Mouse (Mus musculus) hindbrain, embryonic 13.5 days (tissue): ENCODE measurements around the gene Stx19. TPM values are rescaled to one million over a fixed set of nuclear protein-coding genes. Genes with fewer than 3 reads are reported as not detected.

Experiments used
- ATAC-seq: fragments of 200-750 bp; cut with Nextera tagmentation; 2 replicates; pipeline ENCODE4 v1.8.0; 2017; ENCODE audit warnings: moderate TSS enrichment; ENCODE audit not compliant: low FRiP score
- H3K27ac ChIP-seq: fragments of 300-500 bp; sonication (generic); 2 replicates; pipeline ENCODE4 v1.5.1; 2015; ENCODE audit warnings: inconsistent platforms, mild to moderate bottlenecking, moderate library complexity
- H3K27me3 ChIP-seq: fragments of 300-500 bp; sonication (generic); 2 replicates; pipeline ENCODE4 v1.6.1; 2015; ENCODE audit warnings: mild to moderate bottlenecking, inconsistent platforms
- H3K36me3 ChIP-seq: fragments of 300-500 bp; sonication (generic); 2 replicates; pipeline ENCODE4 v1.6.1; 2015; ENCODE audit warnings: mild to moderate bottlenecking, inconsistent platforms
- H3K4me1 ChIP-seq: fragments of 300-500 bp; sonication (generic); replicated peaks from 2 replicates; pipeline ENCODE4 v1.6.1; 2015; ENCODE audit warnings: inconsistent platforms
- H3K4me2 ChIP-seq: fragments of 300-500 bp; sonication (generic); 2 replicates; pipeline ENCODE4 v1.6.1; 2015; ENCODE audit warnings: inconsistent platforms, mild to moderate bottlenecking, moderate library complexity
- H3K4me3 ChIP-seq: fragments of 300-500 bp; sonication (generic); 2 replicates; pipeline ENCODE4 v1.5.1; 2015; ENCODE audit warnings: mild to moderate bottlenecking, inconsistent platforms
- H3K9ac ChIP-seq: fragments of 300-500 bp; sonication (generic); 2 replicates; pipeline ENCODE4 v1.6.1; 2015; ENCODE audit warnings: mild to moderate bottlenecking, inconsistent platforms
- H3K9me3 ChIP-seq: fragments of 300-500 bp; sonication (generic); 2 replicates; pipeline ENCODE4 v1.6.1; 2016; ENCODE audit warnings: inconsistent platforms
- WGBS: fragments of 180-500 bp; shearing (Covaris S2); methylation state at CpG from one replicate; pipeline ENCODE4 v1.1.7; 2015; 5-methylcytosine and 5-hydroxymethylcytosine counted together
- microRNA-seq: library from miRNA; unstranded; fragments of <30 nt; microRNA quantifications from one replicate; pipeline ENCODE4, GENCODE M21; 2016
- polyA plus RNA-seq: library from polyadenylated mRNA; unstranded; fragments of >200 nt; fragmentation: Nextera tagmentation; extraction: Ambion mirVana; gene quantifications from 2 replicates; pipeline ENCODE4 v1.2.1, GENCODE M21; 2015

Gene Stx19
- polyA plus RNA-seq, 1 experiment from 2014 or later = 0.82 TPM

- H3K9ac ChIP-seq = peak within 1 kb of the TSS; percentile 82
- no peaks in the 10 kb centered on the region for H3K36me3 ChIP-seq
- H3K4me3 ChIP-seq = peak within 1 kb of the TSS; percentile 56
- 0 out of 2 replicates have a peak, but pooled peaks cover 8% of the 10 kb centered on the region for H3K4me1 ChIP-seq
- ATAC-seq = peak; percentile 91
- 4% methylated on average over 39 of the region's 42 CpGs for WGBS
- H3K9me3 ChIP-seq = no peaks in the 10 kb centered on the region
- H3K27me3 ChIP-seq = 0 out of 2 replicates have a peak, but pooled peaks cover 3% of the 10 kb centered on the region
- 0 out of 2 replicates have a peak within 1 kb of the TSS, but pooled peaks have one; percentile 4 for H3K27ac ChIP-seq
- peak within 1 kb of the TSS; percentile 88 for H3K4me2 ChIP-seq
Measured at GRCm38 (mm10) chr16:62854191-62855068, 40.0 kb downstream of the Stx19 start, which contains the start of gene Pros1. Pros1 (plus strand) TSS chr16:62854307.

DNA sequence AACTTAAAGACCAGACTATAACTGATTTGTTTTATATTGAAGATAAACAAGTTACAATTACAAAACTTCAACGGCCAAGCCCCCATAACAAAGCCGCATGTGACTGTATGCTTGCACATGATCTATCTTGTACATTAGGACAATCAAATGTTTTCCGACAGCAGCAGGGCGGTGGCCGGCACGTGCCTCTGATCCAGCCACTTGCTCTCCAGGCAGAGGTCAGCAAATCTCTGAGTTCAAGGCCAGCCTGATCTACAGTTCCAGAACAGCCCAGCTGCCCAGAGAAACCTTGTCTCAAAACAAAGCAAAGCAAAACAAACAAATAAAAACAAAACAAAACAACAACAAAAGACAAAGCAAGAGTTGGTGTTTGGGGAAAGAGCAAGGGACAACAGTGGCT lies 40.9 kb downstream of the Stx19 start:
- H3K9ac ChIP-seq = no peak overlapping the region
- no peak for ATAC-seq
- 0 out of 2 replicates have a peak, but pooled peaks cover 3% of the 10 kb centered on the region for H3K27me3 ChIP-seq
- H3K4me2 ChIP-seq = no peak overlapping the region
- 0 out of 2 replicates have a peak, but pooled peaks cover 8% of the 10 kb centered on the region for H3K4me1 ChIP-seq
- H3K27ac ChIP-seq = no peak overlapping the region
- no peaks in the 10 kb centered on the region for H3K9me3 ChIP-seq
- no peaks in the 10 kb centered on the region for H3K36me3 ChIP-seq
- whole genome bisulfite sequencing = 71% methylated on average over 6 of the region's 6 CpGs
- H3K4me3 ChIP-seq = no peak overlapping the region

DNA sequence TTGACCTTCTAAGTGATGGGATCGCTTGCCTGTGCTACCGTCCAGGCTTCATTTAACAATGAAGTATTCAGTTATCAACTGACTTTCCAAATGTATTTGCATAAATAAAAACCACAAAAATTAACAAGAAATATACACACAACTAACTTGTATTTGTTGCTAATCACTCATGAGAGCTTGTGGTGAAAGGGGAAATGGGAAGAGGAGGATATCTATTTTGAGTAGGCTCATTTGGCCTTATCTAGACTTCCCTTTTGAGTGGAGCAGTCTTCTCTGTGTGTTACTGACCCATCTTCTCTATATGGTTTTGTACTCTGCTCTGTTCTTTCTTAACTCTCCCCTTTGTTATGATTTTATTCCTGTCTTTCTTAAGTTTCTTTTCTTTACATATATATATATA lies 41.8 kb downstream of the Stx19 start:
- no peak overlapping the region for H3K27ac ChIP-seq
- H3K36me3 ChIP-seq = no peaks in the 10 kb centered on the region
- 0 out of 2 replicates have a peak, but pooled peaks cover 8% of the 10 kb centered on the region for H3K4me1 ChIP-seq
- WGBS = 90% methylated on average over 2 of the region's 2 CpGs
- no peaks in the 10 kb centered on the region for H3K9me3 ChIP-seq
- no peak for ATAC-seq
- no peak overlapping the region for H3K4me2 ChIP-seq
- H3K9ac ChIP-seq = no peak overlapping the region
- H3K27me3 ChIP-seq = 0 out of 2 replicates have a peak, but pooled peaks cover 3% of the 10 kb centered on the region
- H3K4me3 ChIP-seq = no peak overlapping the region

DNA sequence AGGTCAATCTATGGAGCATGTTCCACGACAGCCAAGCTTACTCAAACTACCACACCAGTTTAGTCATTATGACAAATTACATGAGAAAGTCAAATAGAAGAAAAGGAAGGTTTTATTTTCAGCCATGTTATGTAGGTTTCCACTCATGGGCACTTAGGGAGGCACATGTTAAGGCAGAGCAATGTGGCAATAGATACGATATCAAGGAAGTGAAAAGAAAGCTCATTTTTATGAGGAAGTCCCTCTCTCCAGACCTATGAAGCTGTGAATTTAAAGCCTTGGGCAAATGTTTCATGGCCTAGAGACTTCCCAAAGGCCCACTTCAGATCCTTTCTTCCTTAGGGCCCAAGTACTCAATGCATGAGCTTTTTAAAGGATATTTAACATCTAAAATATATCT lies 43.0 kb downstream of the Stx19 start:
- H3K4me2 ChIP-seq = no peak overlapping the region
- H3K27me3 ChIP-seq = 0 out of 2 replicates have a peak, but pooled peaks cover 3% of the 10 kb centered on the region
- no peak overlapping the region for H3K4me3 ChIP-seq
- ATAC-seq = no peak
- no peaks in the 10 kb centered on the region for H3K9me3 ChIP-seq
- WGBS = 96% methylated on average over 2 of the region's 2 CpGs
- 0 out of 2 replicates have a peak, but pooled peaks cover 8% of the 10 kb centered on the region for H3K4me1 ChIP-seq
- no peaks in the 10 kb centered on the region for H3K36me3 ChIP-seq
- H3K27ac ChIP-seq = no peak overlapping the region
- no peak overlapping the region for H3K9ac ChIP-seq

- no peaks in the 10 kb centered on the region for H3K36me3 ChIP-seq
- H3K9me3 ChIP-seq = no peaks in the 10 kb centered on the region
- H3K9ac ChIP-seq = no peak overlapping the region
- H3K4me3 ChIP-seq = no peak overlapping the region
- WGBS = 95% methylated on average over 1 of the region's 1 CpGs
- 0 out of 2 replicates have a peak, but pooled peaks cover 3% of the 10 kb centered on the region for H3K27me3 ChIP-seq
- no peak overlapping the region for H3K27ac ChIP-seq
- H3K4me2 ChIP-seq = no peak overlapping the region
- no peak for ATAC-seq
- 0 out of 2 replicates have a peak, but pooled peaks cover 8% of the 10 kb centered on the region for H3K4me1 ChIP-seq
Measured at GRCm38 (mm10) chr16:62858018-62858417, 43.5 kb downstream of the Stx19 start.

DNA sequence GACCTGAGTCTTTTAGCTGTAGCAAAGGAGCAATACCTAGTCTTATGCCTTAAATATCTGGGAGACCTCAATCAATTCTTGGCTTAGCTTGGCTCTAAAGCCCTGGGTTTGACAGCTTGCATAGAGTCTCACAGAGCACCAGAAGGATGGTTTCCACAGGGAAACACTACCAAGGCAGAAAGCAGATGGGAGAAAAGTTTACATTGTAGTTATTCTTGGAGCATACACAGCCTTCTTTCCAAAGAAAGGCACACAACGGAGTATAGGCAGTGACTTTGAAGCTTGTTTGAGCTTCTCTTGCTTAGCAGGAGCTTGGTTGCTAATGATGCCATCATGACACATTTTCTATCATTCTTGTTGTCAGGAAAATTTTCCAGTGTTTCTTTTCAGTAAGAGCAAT lies 45.7 kb downstream of the Stx19 start:
- Histone ChIP-seq H3K36me3 (no peaks in the 10 kb centered on the region), H3K27me3 (0 out of 2 replicates have a peak, but pooled peaks cover 3% of the 10 kb centered on the region), H3K4me3 (no peak overlapping the region), H3K4me1 (no peaks in the 10 kb centered on the region), H3K4me2 (no peak overlapping the region), H3K9me3 (no peaks in the 10 kb centered on the region), H3K9ac (no peak overlapping the region), H3K27ac (no peak overlapping the region)
- ATAC-seq = no peak
- 83% methylated on average over 1 of the region's 1 CpGs for whole genome bisulfite sequencing

DNA sequence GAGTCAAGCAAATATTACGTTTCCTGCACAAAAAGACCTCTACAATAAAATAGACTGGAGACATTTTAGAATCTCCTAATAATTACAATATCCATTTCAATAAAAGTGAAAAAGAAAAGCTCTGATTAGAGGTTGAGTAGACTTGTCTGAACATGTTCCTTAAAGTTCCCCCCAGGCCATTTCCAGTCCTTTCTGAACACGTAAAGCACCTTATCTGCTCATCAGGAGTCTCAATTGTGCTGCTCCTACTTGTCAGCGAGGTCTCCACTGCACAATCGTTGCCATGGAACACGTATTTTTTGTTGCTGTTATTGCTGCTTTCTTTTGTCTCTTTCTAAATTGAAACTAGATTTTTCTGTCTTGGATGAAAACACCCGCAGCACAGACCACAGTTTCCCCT lies 47.0 kb downstream of the Stx19 start:
- WGBS = 60% methylated on average over 6 of the region's 6 CpGs
- H3K27ac ChIP-seq = no peak overlapping the region
- no peak overlapping the region for H3K4me3 ChIP-seq
- no peaks in the 10 kb centered on the region for H3K9me3 ChIP-seq
- no peaks in the 10 kb centered on the region for H3K36me3 ChIP-seq
- H3K27me3 ChIP-seq = no peaks in the 10 kb centered on the region
- no peaks in the 10 kb centered on the region for H3K4me1 ChIP-seq
- no peak overlapping the region for H3K4me2 ChIP-seq
- no peak overlapping the region for H3K9ac ChIP-seq
- ATAC-seq = no peak

DNA sequence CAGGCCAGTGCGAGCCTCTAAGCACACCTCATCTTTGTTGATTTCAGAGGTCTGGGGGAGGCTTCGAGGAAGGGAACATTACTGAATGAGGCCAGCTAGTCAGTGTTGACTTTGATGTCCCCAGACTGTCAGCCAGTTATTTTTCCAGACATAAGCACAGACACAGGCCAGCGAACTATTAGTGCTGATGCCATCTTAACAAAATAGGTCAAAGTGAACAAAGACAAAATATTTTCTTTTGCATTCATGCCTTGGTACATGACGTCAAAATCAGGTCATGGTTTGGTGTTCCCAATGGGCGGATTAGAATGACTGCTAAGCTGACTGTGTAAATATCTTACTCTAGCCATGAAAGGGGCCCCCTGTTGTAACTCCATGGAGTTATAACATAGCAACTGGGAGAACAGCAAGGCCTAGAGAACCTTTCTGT lies 58.2 kb downstream of the Stx19 start:
- no peaks in the 10 kb centered on the region for H3K36me3 ChIP-seq
- H3K27me3 ChIP-seq = no peaks in the 10 kb centered on the region
- no peak overlapping the region for H3K4me2 ChIP-seq
- WGBS = 68% methylated on average over 5 of the region's 5 CpGs
- H3K4me1 ChIP-seq = peaks cover 5% of the 10 kb centered on the region; the same call in 1 of the 2 replicates
- no peaks in the 10 kb centered on the region for H3K9me3 ChIP-seq
- no peak overlapping the region for H3K27ac ChIP-seq
- no peak for ATAC-seq
- H3K4me3 ChIP-seq = no peak overlapping the region
- no peak overlapping the region for H3K9ac ChIP-seq

DNA sequence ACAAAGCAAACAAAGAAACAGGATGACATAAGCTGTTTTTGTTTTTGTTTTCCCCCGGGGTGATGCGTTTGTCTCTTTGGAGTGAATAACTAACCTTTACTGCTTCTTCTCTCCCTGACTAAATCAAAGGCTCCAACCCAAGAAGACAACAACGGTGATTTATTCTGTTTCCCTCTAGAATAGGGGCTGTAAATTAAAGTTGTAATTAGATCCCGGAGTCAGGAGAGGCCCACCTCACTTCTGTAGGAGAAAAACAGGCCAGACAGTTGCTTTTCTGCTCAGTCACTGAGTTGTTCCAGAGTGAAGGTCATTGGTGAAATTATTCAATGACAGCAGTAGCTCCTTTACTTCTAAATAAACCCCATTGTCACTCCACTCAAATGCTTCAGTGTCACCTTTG lies 58.7 kb downstream of the Stx19 start:
- Histone ChIP-seq H3K9ac (no peak overlapping the region), H3K27me3 (no peaks in the 10 kb centered on the region), H3K27ac (no peak overlapping the region), H3K4me2 (no peak overlapping the region), H3K4me3 (no peak overlapping the region), H3K9me3 (no peaks in the 10 kb centered on the region), H3K36me3 (no peaks in the 10 kb centered on the region), H3K4me1 (peaks cover 5% of the 10 kb centered on the region; the same call in 1 of the 2 replicates)
- ATAC-seq = no peak
- 59% methylated on average over 4 of the region's 4 CpGs for WGBS

Small RNA genes lying within 50 kb of the gene (microRNA-seq; reads per million reads assigned to microRNA genes)
- gene Gm25986 = not detected

Other genes starting within 250 kb of the Stx19 start
- 9.4 and 10.7 TPM in 2 replicates for gene Nsun3, start 27.9 kb upstream of the Stx19 start, polyA plus RNA-seq
- gene Arl13b, start 32.4 kb downstream of the Stx19 start, polyA plus RNA-seq = 21.3 and 22.6 TPM in 2 replicates
- 12.3 and 12.5 TPM in 2 replicates for gene Pros1, start 39.6 kb downstream of the Stx19 start, polyA plus RNA-seq